Mouse (Mus musculus) hindbrain, embryonic 11.5 days (tissue): ENCODE measurements around the gene Gata3. TPM values are rescaled to one million over a fixed set of nuclear protein-coding genes. Genes with fewer than 3 reads are reported as not detected.

Source experiments
- ATAC-seq: fragments of 200-750 bp; cut with Nextera tagmentation; 2 replicates; pipeline ENCODE4 v1.8.0; 2017; ENCODE audit warnings: mild to moderate bottlenecking, moderate TSS enrichment, moderate library complexity; ENCODE audit not compliant: low FRiP score
- DNase-seq: peaks from one replicate; pipeline ENCODE4 v3.0.0-alpha.2; 2015; ENCODE audit warnings: low spot score
- H3K27ac ChIP-seq: fragments of 300-500 bp; sonication (generic); 2 replicates; pipeline ENCODE4 v1.5.1; 2014; ENCODE audit warnings: mild to moderate bottlenecking, low read depth, low read length
- H3K27me3 ChIP-seq: fragments of 300-500 bp; sonication (generic); 2 replicates; pipeline ENCODE4 v1.6.1; 2014; ENCODE audit warnings: mild to moderate bottlenecking, low read length, moderate library complexity, mixed read lengths; ENCODE audit not compliant: control insufficient read depth, insufficient read depth
- H3K36me3 ChIP-seq: fragments of 300-500 bp; sonication (generic); 2 replicates; pipeline ENCODE4 v1.6.1; 2014; ENCODE audit warnings: mild to moderate bottlenecking, low read length, moderate library complexity, mixed read lengths; ENCODE audit not compliant: control insufficient read depth, insufficient read depth
- H3K4me1 ChIP-seq: fragments of 300-500 bp; sonication (generic); replicated peaks from 2 replicates; pipeline ENCODE4 v1.6.1; 2014; ENCODE audit warnings: low read length, mixed read lengths; ENCODE audit not compliant: control insufficient read depth, insufficient read depth
- H3K4me2 ChIP-seq: fragments of 300-500 bp; sonication (generic); replicated peaks from 2 replicates; pipeline ENCODE4 v1.6.1; 2014; ENCODE audit warnings: mild to moderate bottlenecking, low read depth, low read length
- H3K4me3 ChIP-seq: fragments of 300-500 bp; sonication (generic); 2 replicates; pipeline ENCODE4 v1.5.1; 2014; ENCODE audit warnings: low read depth, low read length
- H3K9ac ChIP-seq: fragments of 300-500 bp; sonication (generic); 2 replicates; pipeline ENCODE4 v1.6.1; 2014; ENCODE audit warnings: low read depth, low read length
- H3K9me3 ChIP-seq: fragments of 300-500 bp; sonication (generic); 2 replicates; pipeline ENCODE4 v1.6.1; 2016; ENCODE audit warnings: low read length; ENCODE audit not compliant: control insufficient read depth
- WGBS: fragments of 180-500 bp; shearing (Covaris S2); extraction: QIAGEN DNeasy Blood & Tissue Kit; methylation state at CpG from one replicate; pipeline ENCODE4 v1.1.7; 2014; 5-methylcytosine and 5-hydroxymethylcytosine counted together
- polyA plus RNA-seq: library from polyadenylated mRNA; unstranded; fragments of >200 nt; fragmentation: Nextera tagmentation; extraction: Ambion mirVana; gene quantifications from 2 replicates; pipeline ENCODE4 v1.2.1, GENCODE M21; 2014

Gene Gata3
- polyA plus RNA-seq, 1 experiment from 2014 or later, result 22.9 TPM

GRCm38 (mm10) chr2:9888913-9889650 is 752 bp downstream of the Gata3 start, which contains the start of gene 9230102O04Rik:
TSS of gene 9230102O04Rik (minus strand) at chr2:9889540.
- Histone ChIP-seq H3K4me3 (peak within 1 kb of the TSS; percentile 13), H3K9me3 (no peaks in the 10 kb centered on the region), H3K4me2 (no peak within 1 kb of the TSS; the same call in 1 of the 2 replicates), H3K27me3 (peaks cover 84% of the 10 kb centered on the region), H3K36me3 (no peaks in the 10 kb centered on the region), H3K27ac (no peak within 1 kb of the TSS), H3K4me1 (0 out of 2 replicates have a peak, but pooled peaks cover 2% of the 10 kb centered on the region), H3K9ac (no peak within 1 kb of the TSS)
- DNase-seq, result peak; percentile 66
- under 1% methylated on average over 30 of the region's 30 CpGs for WGBS
- peak; percentile 57; the same call in 1 of the 2 replicates for ATAC-seq

- no peak overlapping the region for H3K4me2 ChIP-seq
- peak overlapping the region; percentile 17; the same call in 1 of the 2 replicates for H3K4me3 ChIP-seq
- H3K36me3 ChIP-seq, result no peaks in the 10 kb centered on the region
- H3K9me3 ChIP-seq, result no peaks in the 10 kb centered on the region
- 0% methylated on average over 7 of the region's 7 CpGs for WGBS
- DNase-seq (peak; percentile 48), ATAC-seq (no peak)
- H3K27ac ChIP-seq, result no peak overlapping the region
- peaks cover 82% of the 10 kb centered on the region for H3K27me3 ChIP-seq
- no peak overlapping the region for H3K9ac ChIP-seq
- peaks cover 5% of the 10 kb centered on the region; the same call in 1 of the 2 replicates for H3K4me1 ChIP-seq
Observed at GRCm38 (mm10) chr2:9887636-9888035, 2.2 kb downstream of the Gata3 start.

- peak overlapping the region; percentile 17 for H3K4me3 ChIP-seq
- peaks cover 8% of the 10 kb centered on the region; the same call in 1 of the 2 replicates for H3K4me1 ChIP-seq
- H3K9ac ChIP-seq, result no peak overlapping the region
- WGBS, result under 1% methylated on average over 7 of the region's 7 CpGs
- H3K36me3 ChIP-seq, result no peaks in the 10 kb centered on the region
- H3K27ac ChIP-seq, result no peak overlapping the region
- ATAC-seq (no peak), DNase-seq (peak; percentile 38)
- H3K9me3 ChIP-seq, result no peaks in the 10 kb centered on the region
- no peak overlapping the region for H3K4me2 ChIP-seq
- peaks cover 82% of the 10 kb centered on the region for H3K27me3 ChIP-seq
Observed at GRCm38 (mm10) chr2:9886921-9887610, 2.8 kb downstream of the Gata3 start.

GRCm38 (mm10) chr2:9886031-9886430 is 3.8 kb downstream of the Gata3 start:
- Histone ChIP-seq H3K27ac (no peak overlapping the region), H3K4me1 (peaks cover 10% of the 10 kb centered on the region; the same call in 1 of the 2 replicates), H3K36me3 (no peaks in the 10 kb centered on the region), H3K9me3 (no peaks in the 10 kb centered on the region), H3K27me3 (peaks cover 89% of the 10 kb centered on the region), H3K4me3 (no peak overlapping the region), H3K4me2 (no peak overlapping the region), H3K9ac (no peak overlapping the region; the same call in 1 of the 2 replicates)
- DNase-seq, result peak; percentile 52
- WGBS, result 2% methylated on average over 3 of the region's 3 CpGs
- no peak for ATAC-seq

- WGBS, result 2% methylated on average over 14 of the region's 14 CpGs
- H3K4me1 ChIP-seq, result peaks cover 10% of the 10 kb centered on the region; the same call in 1 of the 2 replicates
- no peak for ATAC-seq
- H3K27ac ChIP-seq, result no peak overlapping the region
- no peaks in the 10 kb centered on the region for H3K9me3 ChIP-seq
- H3K27me3 ChIP-seq, result peaks cover 89% of the 10 kb centered on the region
- H3K4me2 ChIP-seq, result no peak overlapping the region
- H3K4me3 ChIP-seq, result peak overlapping the region; percentile 27; the same call in 1 of the 2 replicates
- no peaks in the 10 kb centered on the region for H3K36me3 ChIP-seq
- H3K9ac ChIP-seq, result no peak overlapping the region; the same call in 1 of the 2 replicates
- DNase-seq, result peak; percentile 53
Observed at GRCm38 (mm10) chr2:9885217-9885770, 4.5 kb downstream of the Gata3 start.

GRCm38 (mm10) chr2:9884533-9885216 is 5.2 kb downstream of the Gata3 start:
- Histone ChIP-seq H3K9me3 (no peaks in the 10 kb centered on the region), H3K4me2 (0 out of 2 replicates have a peak overlapping the region, but pooled peaks have one; percentile 3), H3K4me1 (peaks cover 10% of the 10 kb centered on the region; the same call in 1 of the 2 replicates), H3K36me3 (no peaks in the 10 kb centered on the region), H3K27me3 (peaks cover 89% of the 10 kb centered on the region), H3K4me3 (peak overlapping the region; percentile 27; the same call in 1 of the 2 replicates), H3K9ac (peak overlapping the region; percentile 31; the same call in 1 of the 2 replicates), H3K27ac (no peak overlapping the region)
- DNase-seq (peak; percentile 56), ATAC-seq (no peak)
- 2% methylated on average over 15 of the region's 15 CpGs for WGBS

GRCm38 (mm10) chr2:9883803-9884532 is 5.9 kb downstream of the Gata3 start:
- H3K36me3 ChIP-seq, result no peaks in the 10 kb centered on the region
- no peaks in the 10 kb centered on the region for H3K9me3 ChIP-seq
- no peak overlapping the region; the same call in 1 of the 2 replicates for H3K9ac ChIP-seq
- H3K27me3 ChIP-seq, result peaks cover 86% of the 10 kb centered on the region
- H3K4me3 ChIP-seq, result peak overlapping the region; percentile 27; the same call in 1 of the 2 replicates
- H3K4me1 ChIP-seq, result peaks cover 8% of the 10 kb centered on the region; the same call in 1 of the 2 replicates
- ATAC-seq (no peak), DNase-seq (no peak)
- peak overlapping the region; percentile 5; the same call in 1 of the 2 replicates for H3K4me2 ChIP-seq
- WGBS, result 1% methylated on average over 26 of the region's 27 CpGs
- H3K27ac ChIP-seq, result no peak overlapping the region
